Mouse (Mus musculus) MEL (cell line): ENCODE measurements at regions not wholly inside any gene's neighbourhood (a gene's known extent, or its start where the extent isn't known, plus 50 kb on each side); places are given as distances from the start of the nearest gene placed in this dataset.

Experiments
- DNase-seq: peaks from one replicate; pipeline ENCODE4 v3.0.0; 2011; ENCODE audit warnings: low read depth, low spot score
- H3K27ac ChIP-seq: 2 replicates; pipeline ENCODE4 v1.5.1; 2012; ENCODE audit warnings: low read depth, mild to moderate bottlenecking, control low read depth, low read length, moderate library complexity; ENCODE audit not compliant: control insufficient read depth
- H3K27me3 ChIP-seq, 2 experiments: fragments of 150-350 bp in 1 of 2; sonication (generic) in 1 of 2; 2 replicates each; pipeline ENCODE4 v1.6.1; 2012; ENCODE audit warnings: low read length in 2 of 2, mild to moderate bottlenecking in 2 of 2, improper control_type of control experiment in 1 of 2, moderate library complexity in 1 of 2; ENCODE audit not compliant: insufficient read depth in 2 of 2, control insufficient read depth in 1 of 2
- H3K36me3 ChIP-seq, 2 experiments: 2 replicates each; pipeline ENCODE4 v1.6.1; 2012 to 2014; ENCODE audit warnings: low read length in 2 of 2, improper control_type of control experiment in 1 of 2, inconsistent platforms in 1 of 2, mild to moderate bottlenecking in 1 of 2; ENCODE audit not compliant: insufficient read depth in 2 of 2, control insufficient read depth in 1 of 2
- H3K4me1 ChIP-seq, 2 experiments: fragments of 150-350 bp in 1 of 2; sonication (generic) in 1 of 2; 2 replicates each; pipeline ENCODE4 v1.6.1; 2012; ENCODE audit warnings: low read length in 2 of 2, improper control_type of control experiment in 1 of 2, mild to moderate bottlenecking in 1 of 2; ENCODE audit not compliant: insufficient read depth in 2 of 2, control insufficient read depth in 1 of 2
- H3K4me3 ChIP-seq, 2 experiments: fragments of 150-350 bp in 1 of 2; sonication (generic) in 1 of 2; 2 replicates each; pipeline ENCODE4 v1.5.1; 2012; ENCODE audit warnings: low read depth in 2 of 2, low read length in 2 of 2, mild to moderate bottlenecking in 2 of 2, moderate library complexity in 2 of 2, control low read depth in 1 of 2, improper control_type of control experiment in 1 of 2; ENCODE audit not compliant: control insufficient read depth in 1 of 2, insufficient read depth in 1 of 2
- H3K79me2 ChIP-seq: 2 replicates; pipeline ENCODE4 v1.6.1; 2012; ENCODE audit warnings: mild to moderate bottlenecking, low read length, moderate library complexity; ENCODE audit not compliant: control insufficient read depth, poor library complexity, insufficient read depth
- H3K9ac ChIP-seq: 2 replicates; pipeline ENCODE4 v1.6.1; 2012; ENCODE audit warnings: low read depth, mild to moderate bottlenecking, control low read depth, low read length, moderate library complexity; ENCODE audit not compliant: control insufficient read depth, poor library complexity, severe bottlenecking
- H3K9me3 ChIP-seq: fragments of 150-350 bp; sonication (generic); replicated peaks from 2 replicates; pipeline ENCODE4 v1.6.1; 2012; ENCODE audit warnings: mild to moderate bottlenecking, low read length, improper control_type of control experiment, moderate library complexity; ENCODE audit not compliant: insufficient read depth
- CHD2 ChIP-seq: IDR thresholded peaks from 2 replicates; pipeline ENCODE4 v1.6.1; 2011; ENCODE audit warnings: low read length, improper control_type of control experiment
- CTCF ChIP-seq, 3 experiments: IDR thresholded peaks in 2 of 3; conservative IDR thresholded peaks in 1 of 3; 2 replicates each; pipeline ENCODE4 v1.5.1; 2011 to 2012; ENCODE audit warnings: low read length in 3 of 3, low read depth in 2 of 3, mild to moderate bottlenecking in 2 of 3, improper control_type of control experiment in 1 of 3, inconsistent platforms in 1 of 3, mixed read lengths in 1 of 3, moderate library complexity in 1 of 3; ENCODE audit not compliant: control insufficient read depth in 1 of 3, insufficient read depth in 1 of 3, poor library complexity in 1 of 3, severe bottlenecking in 1 of 3
- E2F4 ChIP-seq: IDR thresholded peaks from 2 replicates; pipeline ENCODE4 v1.6.1; 2011; ENCODE audit warnings: low read depth, low read length, improper control_type of control experiment, borderline replicate concordance
- EP300 ChIP-seq, 2 experiments: IDR thresholded peaks; 2 replicates each; pipeline ENCODE4 v1.6.1; 2011; ENCODE audit warnings: improper control_type of control experiment in 2 of 2, low read length in 2 of 2, low read depth in 1 of 2, mild to moderate bottlenecking in 1 of 2
- GABPA ChIP-seq: IDR thresholded peaks from 2 replicates; pipeline ENCODE4 v1.6.1; 2012; ENCODE audit warnings: low read depth, mild to moderate bottlenecking, inconsistent platforms, low read length, improper control_type of control experiment, moderate library complexity
- GATA1 ChIP-seq: IDR thresholded peaks from 2 replicates; pipeline ENCODE4 v1.6.1; 2011; ENCODE audit warnings: low read depth, low read length, improper control_type of control experiment
- HCFC1 ChIP-seq: IDR thresholded peaks from 2 replicates; pipeline ENCODE4 v1.6.1; 2012; ENCODE audit warnings: low read depth, mild to moderate bottlenecking, inconsistent platforms, low read length, improper control_type of control experiment, moderate library complexity
- MAFK ChIP-seq: IDR thresholded peaks from 2 replicates; pipeline ENCODE4 v1.6.1; 2011; ENCODE audit warnings: low read depth, mild to moderate bottlenecking, low read length, improper control_type of control experiment, borderline replicate concordance
- MAX ChIP-seq: IDR thresholded peaks from 2 replicates; pipeline ENCODE4 v1.6.1; 2011; ENCODE audit warnings: low read length, improper control_type of control experiment
- MAZ ChIP-seq: IDR thresholded peaks from 2 replicates; pipeline ENCODE4 v1.6.1; 2012; ENCODE audit warnings: low read depth, mild to moderate bottlenecking, inconsistent platforms, low read length, improper control_type of control experiment
- MEF2A ChIP-seq: IDR thresholded peaks from 2 replicates; pipeline ENCODE4 v1.6.1; 2014; ENCODE audit warnings: low read depth, mild to moderate bottlenecking, inconsistent platforms, low read length, improper control_type of control experiment; ENCODE audit not compliant: poor library complexity, insufficient replicate concordance, severe bottlenecking; ENCODE audit errors: extremely low read depth
- MXI1 ChIP-seq: IDR thresholded peaks from 2 replicates; pipeline ENCODE4 v1.6.1; 2011; ENCODE audit warnings: mild to moderate bottlenecking, low read depth, low read length, improper control_type of control experiment
- MYB ChIP-seq: IDR thresholded peaks from 2 replicates; pipeline ENCODE4 v1.6.1; 2011; ENCODE audit warnings: mild to moderate bottlenecking, low read depth, low read length, improper control_type of control experiment
- MYC ChIP-seq: IDR thresholded peaks from 2 replicates; pipeline ENCODE4 v1.6.1; 2011; ENCODE audit warnings: low read depth, mild to moderate bottlenecking, low read length, improper control_type of control experiment, moderate library complexity
- POLR2A ChIP-seq, 2 experiments: IDR thresholded peaks; 2 replicates each; pipeline ENCODE4 v1.6.1; 2011 to 2012; ENCODE audit warnings: low read length in 2 of 2, mild to moderate bottlenecking in 2 of 2, control low read depth in 1 of 2, improper control_type of control experiment in 1 of 2, low read depth in 1 of 2, moderate library complexity in 1 of 2; ENCODE audit not compliant: control insufficient read depth in 1 of 2, insufficient read depth in 1 of 2, poor library complexity in 1 of 2
- RCOR1 ChIP-seq: IDR thresholded peaks from 2 replicates; pipeline ENCODE4 v1.6.1; 2012; ENCODE audit warnings: low read depth, mild to moderate bottlenecking, inconsistent platforms, low read length, improper control_type of control experiment
- SIN3A ChIP-seq: IDR thresholded peaks from 2 replicates; pipeline ENCODE4 v1.6.1; 2012; ENCODE audit warnings: low read length, improper control_type of control experiment, inconsistent platforms
- SMC3 ChIP-seq: IDR thresholded peaks from 2 replicates; pipeline ENCODE4 v1.6.1; 2011; ENCODE audit warnings: low read depth, low read length, improper control_type of control experiment
- TBP ChIP-seq: IDR thresholded peaks from 2 replicates; pipeline ENCODE4 v1.8.0; 2011; ENCODE audit warnings: low read depth, low read length, improper control_type of control experiment
- TCF12 ChIP-seq: IDR thresholded peaks from 2 replicates; pipeline ENCODE4 v1.6.1; 2014; ENCODE audit warnings: low read depth, mild to moderate bottlenecking, inconsistent platforms, low read length, improper control_type of control experiment, moderate library complexity
- UBTF ChIP-seq: IDR thresholded peaks from 2 replicates; pipeline ENCODE4 v1.6.1; 2012; ENCODE audit warnings: low read depth, mild to moderate bottlenecking, inconsistent platforms, low read length, improper control_type of control experiment, moderate library complexity, borderline replicate concordance; ENCODE audit not compliant: insufficient read depth
- USF1 ChIP-seq: IDR thresholded peaks from 2 replicates; pipeline ENCODE4 v1.6.1; 2014; ENCODE audit warnings: low read depth, mild to moderate bottlenecking, inconsistent platforms, low read length, improper control_type of control experiment, moderate library complexity
- USF2 ChIP-seq, 2 experiments: IDR thresholded peaks; 2 replicates each; pipeline ENCODE4 v1.6.1; 2011 to 2012; ENCODE audit warnings: improper control_type of control experiment in 2 of 2, low read length in 2 of 2, borderline replicate concordance in 1 of 2, inconsistent platforms in 1 of 2, low read depth in 1 of 2, mild to moderate bottlenecking in 1 of 2; ENCODE audit not compliant: insufficient read depth in 1 of 2
- ZC3H11A ChIP-seq: IDR thresholded peaks from 2 replicates; pipeline ENCODE4 v1.6.1; 2012; ENCODE audit warnings: low read depth, mild to moderate bottlenecking, inconsistent platforms, low read length, improper control_type of control experiment
- ZKSCAN1 ChIP-seq: IDR thresholded peaks from 2 replicates; pipeline ENCODE4 v1.6.1; 2012; ENCODE audit warnings: low read depth, mild to moderate bottlenecking, inconsistent platforms, low read length, improper control_type of control experiment, moderate library complexity
- ZNF384 ChIP-seq: IDR thresholded peaks from 2 replicates; pipeline ENCODE4 v1.6.1; 2012; ENCODE audit warnings: low read depth, mild to moderate bottlenecking, inconsistent platforms, low read length, improper control_type of control experiment

DNA sequence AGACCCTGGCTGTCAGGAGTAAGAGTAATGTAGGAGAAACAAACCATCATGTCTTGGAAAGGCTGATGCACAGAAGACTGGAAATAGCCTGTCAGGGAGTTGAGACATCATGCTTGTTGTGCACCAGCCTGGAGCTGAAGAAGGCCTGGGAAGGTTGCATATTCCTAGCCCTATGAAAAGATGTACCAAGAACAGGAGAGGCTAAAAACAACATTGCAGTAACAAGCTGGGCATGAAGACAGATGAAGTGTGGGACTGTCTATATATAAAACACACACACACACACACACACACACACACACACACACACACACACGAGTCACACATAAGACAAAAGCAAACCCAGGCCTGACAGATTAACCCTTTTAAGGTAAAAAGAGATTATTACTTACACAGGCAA lies 185.1 kb upstream of the Tmem72 start:
- Histone ChIP-seq H3K4me3 (no peak overlapping the region), H3K9me3 (no peaks in the 10 kb centered on the region), H3K36me3 (no peaks in the 10 kb centered on the region), H3K4me1 (no peaks in the 10 kb centered on the region), H3K27me3 (no peaks in the 10 kb centered on the region), H3K27ac (no peak overlapping the region)
- no peak for DNase-seq
- TF ChIP-seq ZC3H11A (no peak), RCOR1 (no peak), CHD2 (no peak), SMC3 (no peak), UBTF (no peak), CTCF (IDR thresholded peaks at IDR 0.05 in 2 of 3, conservative IDR thresholded peaks at IDR 0.05 in 1 of 3; ENCODE audit: control insufficient read depth in 1 of 3, insufficient read depth in 1 of 3, low read depth in 2 of 3, low read length in 3 of 3, poor library complexity in 1 of 3, severe bottlenecking in 1 of 3) (no peak), TBP (no peak), EP300 (IDR thresholded peaks at IDR 0.05; ENCODE audit: low read depth in 1 of 2, low read length in 2 of 2) (no peak), E2F4 (no peak), USF1 (no peak), MAX (no peak), SIN3A (no peak), GATA1 (no peak), TCF12 (no peak)
- TF ChIP-seq, all 39 proteins: peak for 0
- H3K79me2 ChIP-seq = no peaks in the 10 kb centered on the region
- no peak overlapping the region for H3K9ac ChIP-seq

DNA sequence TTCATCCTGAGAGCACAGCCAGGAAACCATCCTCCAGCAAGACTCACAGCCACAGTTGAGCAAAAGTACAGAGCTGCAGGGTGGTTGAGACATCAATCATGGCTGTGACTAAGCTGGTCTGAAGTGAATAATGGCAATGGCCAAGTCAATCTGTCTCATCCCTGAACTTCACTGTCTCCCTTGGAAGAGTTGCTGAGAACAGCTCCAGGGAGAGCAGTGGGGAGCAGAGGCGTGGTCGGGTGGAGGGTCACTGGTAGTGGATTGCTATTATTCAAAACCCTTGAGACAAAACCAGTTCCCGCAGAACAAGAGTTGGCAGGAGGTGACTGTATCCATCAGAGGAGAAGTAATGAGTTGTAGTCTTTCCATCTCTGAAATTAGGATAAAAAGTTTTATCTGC lies 185.7 kb upstream of the Tmem72 start:
- Histone ChIP-seq H3K27ac (no peak overlapping the region), H3K9ac (no peak overlapping the region)
- DNase-seq = no peak
- TF ChIP-seq GATA1 (no peak), POLR2A (IDR thresholded peaks at IDR 0.05; ENCODE audit: control insufficient read depth in 1 of 2, insufficient read depth in 1 of 2, low read depth in 1 of 2, low read length in 2 of 2, poor library complexity in 1 of 2) (no peak), MEF2A (no peak), GABPA (no peak), SMC3 (no peak), MYC (no peak), SIN3A (no peak), ZNF384 (no peak), MYB (no peak), RCOR1 (no peak), TBP (no peak), MAFK (no peak), HCFC1 (no peak), USF2 (IDR thresholded peaks at IDR 0.05; ENCODE audit: borderline replicate concordance in 1 of 2, insufficient read depth in 1 of 2, low read depth in 1 of 2, low read length in 2 of 2) (no peak), CHD2 (no peak), ZKSCAN1 (no peak), MXI1 (no peak), MAZ (no peak)
- TF ChIP-seq, all 39 proteins: peak for 0
- Histone ChIP-seq H3K79me2 (no peaks in the 10 kb centered on the region), H3K4me3 (no peak overlapping the region), H3K4me1 (no peaks in the 10 kb centered on the region), H3K27me3 (no peaks in the 10 kb centered on the region), H3K36me3 (no peaks in the 10 kb centered on the region), H3K9me3 (no peaks in the 10 kb centered on the region)
